Mouse (Mus musculus) right cerebral cortex, adult 18-20 months (tissue): ENCODE measurements around the gene Rbfox1.

ENCODE experiments used
- DNase-seq: peaks from one replicate; pipeline ENCODE4 v3.0.0; 2022; ENCODE audit warnings: mixed read lengths

Gene Rbfox1

DNA sequence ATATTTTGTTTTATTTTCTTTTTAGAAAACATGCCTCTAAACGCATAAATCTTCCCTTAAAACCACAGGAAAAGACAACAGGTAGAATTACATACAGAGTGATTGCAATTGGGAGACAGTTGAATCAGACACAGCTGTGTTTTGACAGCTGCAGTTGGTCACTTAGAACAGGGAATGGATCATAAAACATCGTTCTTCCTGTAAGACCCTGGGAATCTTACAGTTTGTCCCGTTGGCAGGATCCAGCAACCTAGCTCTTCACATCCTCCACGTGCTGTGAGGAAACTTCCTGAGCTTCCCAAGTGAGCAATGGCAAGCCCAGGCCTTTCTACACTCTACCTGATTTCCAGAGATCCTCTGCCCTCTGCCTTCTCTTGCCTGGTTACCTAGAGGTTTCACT lies 959.5 kb downstream of the Rbfox1 start:
- DNase-seq: no peak

- DNase-seq: no peak
Observed at GRCm38 (mm10) chr16:6851393-6851792, 966.2 kb downstream of the Rbfox1 start.

DNA sequence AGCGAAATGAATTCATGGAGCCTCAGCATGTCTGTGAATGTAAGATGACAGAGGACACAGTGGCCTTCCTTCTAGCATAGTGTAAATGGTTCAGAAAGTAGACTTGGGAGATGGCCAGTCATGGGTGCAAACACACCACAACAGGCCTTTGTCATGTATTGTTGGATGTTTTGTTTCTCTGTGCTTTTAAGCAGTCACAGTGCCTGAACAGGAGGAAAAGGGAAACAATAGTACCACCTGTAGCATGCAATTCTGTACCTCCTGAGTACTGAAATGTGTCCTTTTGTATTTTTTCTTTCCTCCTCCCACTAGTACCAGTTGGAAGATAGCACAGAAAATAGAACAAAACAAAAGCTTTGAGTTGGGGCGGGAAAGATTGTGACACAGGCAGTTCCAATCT lies 968.6 kb downstream of the Rbfox1 start:
- DNase-seq: no peak

DNA sequence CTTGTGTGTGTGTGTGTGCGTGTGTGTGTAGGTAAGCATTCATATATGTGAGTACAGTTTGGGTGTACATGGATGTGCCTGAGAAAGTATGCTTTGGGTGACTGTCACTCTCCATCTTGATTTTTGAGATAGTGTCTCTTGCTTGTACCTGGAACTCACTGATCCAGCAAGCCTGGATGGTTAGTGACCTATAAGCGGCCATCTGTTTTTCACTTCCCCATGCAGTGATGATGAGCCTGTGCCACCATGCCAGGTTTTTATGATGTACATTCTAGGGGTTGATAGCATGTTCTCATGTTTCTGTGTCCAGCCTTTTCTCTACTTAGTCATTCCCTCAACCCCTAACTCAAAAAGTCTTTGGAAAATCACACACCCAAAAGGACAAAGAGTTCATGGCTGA lies 976.5 kb downstream of the Rbfox1 start:
- DNase-seq: no peak

- no peak for DNase-seq
Observed at GRCm38 (mm10) chr16:6882683-6883430, 997.7 kb downstream of the Rbfox1 start.

DNA sequence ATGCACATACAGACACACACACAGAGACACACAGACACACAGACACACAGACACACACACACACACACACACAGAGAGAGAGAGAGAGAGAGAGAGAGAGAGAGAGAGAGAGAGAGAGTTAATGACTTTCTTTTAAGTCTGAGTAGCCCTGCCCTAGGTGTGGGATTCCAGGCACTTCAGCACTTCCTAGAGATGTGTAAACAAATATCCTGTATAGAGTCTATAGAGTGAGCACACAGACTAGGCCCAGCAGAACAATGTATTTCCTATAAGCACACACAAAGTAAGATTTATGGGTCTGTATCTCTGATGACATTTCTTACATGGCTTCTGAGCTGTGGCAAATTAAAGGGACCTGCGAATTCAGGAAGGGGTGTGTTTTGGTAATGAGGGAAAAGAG lies 998.6 kb downstream of the Rbfox1 start:
- DNase-seq: no peak

DNA sequence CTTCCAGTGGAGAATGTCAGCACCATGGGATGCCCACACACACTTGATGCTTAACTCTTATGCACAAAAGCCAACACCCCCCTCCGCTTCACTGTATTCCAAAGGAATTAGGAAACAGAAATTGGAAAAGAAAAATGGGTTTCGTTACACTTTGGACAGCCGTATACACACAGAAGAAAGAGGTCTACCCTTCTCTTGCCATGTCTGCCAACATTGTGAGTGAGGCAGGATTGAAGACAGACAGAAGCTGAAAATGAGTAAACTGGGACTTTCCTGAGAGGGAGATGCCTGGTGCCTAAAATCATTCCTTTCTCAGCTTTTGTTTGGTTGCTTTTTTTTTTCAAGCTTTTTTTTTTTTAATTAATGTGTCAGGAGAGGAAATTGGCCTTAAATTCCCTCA lies 1000.5 kb downstream of the Rbfox1 start:
- DNase-seq: no peak

GRCm38 (mm10) chr16:6889221-6889620 lies 1004.1 kb downstream of the Rbfox1 start:
- peak; percentile 79 for DNase-seq

DNA sequence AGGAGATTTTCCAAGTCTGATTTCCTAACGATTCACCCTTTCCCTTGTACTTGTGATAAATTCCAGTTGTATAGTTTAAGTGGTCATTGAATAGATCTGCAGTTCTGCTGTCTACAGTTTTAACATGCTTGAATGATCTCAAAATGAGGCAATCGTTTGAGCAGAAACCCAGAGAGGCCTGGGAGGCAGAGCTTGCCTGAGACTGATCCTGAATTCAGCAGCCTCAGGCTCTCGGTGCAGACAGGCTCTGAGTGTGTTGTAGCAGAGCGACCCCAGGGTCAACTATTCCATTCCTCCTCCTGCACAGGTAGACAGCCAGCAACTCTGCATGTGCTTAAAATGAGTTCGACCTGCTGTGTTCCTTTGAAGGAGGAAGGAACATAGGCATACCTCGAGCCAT lies 1012.6 kb downstream of the Rbfox1 start:
- DNase-seq: no peak

GRCm38 (mm10) chr16:6900006-6900405 lies 1014.9 kb downstream of the Rbfox1 start:
- no peak for DNase-seq

GRCm38 (mm10) chr16:6904984-6905383 lies 1019.8 kb downstream of the Rbfox1 start:
- no peak for DNase-seq

DNA sequence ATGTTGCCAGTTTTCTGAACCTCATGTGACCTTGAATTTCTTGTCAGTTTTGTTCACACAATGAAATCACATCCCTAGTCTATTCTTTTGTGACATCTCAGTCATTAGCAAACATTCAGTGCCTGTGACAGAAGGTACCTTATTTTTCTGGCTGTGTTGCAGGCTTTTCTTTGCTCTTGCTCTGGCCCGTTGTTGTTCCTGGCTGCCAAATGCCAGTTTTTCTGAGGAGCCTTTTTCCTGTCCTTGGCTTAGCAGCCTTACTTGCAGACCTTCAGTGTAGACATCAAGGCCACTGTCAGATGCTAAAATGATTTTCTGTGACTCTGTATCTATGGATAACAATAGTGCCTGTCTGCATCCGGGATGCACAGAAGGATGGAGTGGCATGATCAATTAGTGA lies 1020.8 kb downstream of the Rbfox1 start:
- no peak for DNase-seq

- peak; percentile 15 for DNase-seq
Observed at GRCm38 (mm10) chr16:6907550-6907949, 1022.4 kb downstream of the Rbfox1 start.

DNA sequence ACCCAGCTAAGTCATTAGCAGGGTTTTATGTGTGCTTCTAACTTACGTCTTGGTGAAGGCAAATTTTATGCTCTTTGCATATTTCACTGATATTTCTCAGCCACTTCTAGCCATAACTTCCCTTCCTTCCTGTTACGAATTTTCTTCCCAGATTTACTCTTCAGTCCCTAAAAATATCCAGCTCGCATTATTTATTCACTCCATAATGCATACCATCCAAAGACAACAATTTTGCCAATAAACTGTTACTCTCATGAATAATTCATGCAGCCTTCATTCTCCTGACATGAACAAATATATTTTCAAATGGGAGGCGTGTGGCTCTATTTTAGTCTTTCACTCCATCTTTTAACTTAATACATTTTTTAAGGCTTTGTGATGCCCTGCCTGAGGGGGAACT lies 1029.4 kb downstream of the Rbfox1 start:
- no peak for DNase-seq

DNA sequence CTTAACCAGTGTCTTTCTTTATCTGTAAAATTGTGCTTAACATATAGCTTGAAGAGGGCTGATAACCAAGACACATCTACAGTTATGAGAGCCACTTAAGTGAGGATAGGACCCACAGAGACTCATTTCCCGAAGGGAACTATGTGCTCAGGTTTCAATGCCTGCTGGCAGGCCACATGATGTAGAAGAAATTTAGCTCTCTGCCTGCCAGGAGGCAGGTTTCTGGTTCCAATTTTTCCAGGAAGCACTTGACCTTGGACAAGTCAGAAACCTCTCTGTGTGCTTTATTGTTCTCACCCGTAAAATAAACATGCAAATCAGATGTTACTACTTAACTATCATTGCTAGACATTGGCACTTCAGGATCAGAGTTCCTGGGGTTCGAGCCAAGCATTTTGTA lies 1033.5 kb downstream of the Rbfox1 start:
- no peak for DNase-seq

- no peak for DNase-seq
Observed at GRCm38 (mm10) chr16:6919681-6920080, 1034.5 kb downstream of the Rbfox1 start.

GRCm38 (mm10) chr16:6927661-6928060 lies 1042.5 kb downstream of the Rbfox1 start:
- no peak for DNase-seq

DNA sequence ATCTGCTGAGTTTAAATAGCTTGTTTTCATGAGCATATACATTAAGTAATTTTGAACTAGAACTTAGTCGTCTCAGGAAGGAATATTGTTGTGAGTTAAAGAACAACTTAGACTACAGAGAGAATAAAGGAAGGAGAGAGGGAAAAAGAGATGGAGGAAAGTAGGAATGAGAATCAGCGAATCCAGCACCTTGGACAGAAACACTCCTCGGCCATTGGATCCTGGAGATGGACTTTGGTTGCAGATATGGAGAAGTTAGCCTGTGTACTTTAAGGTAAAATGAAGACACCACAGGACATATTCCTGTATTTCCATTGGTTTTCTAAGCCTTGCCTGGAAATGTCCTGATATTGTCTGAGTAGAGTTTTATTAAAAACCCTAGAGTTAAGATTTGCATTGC lies 1045.6 kb downstream of the Rbfox1 start:
- DNase-seq: no peak

DNA sequence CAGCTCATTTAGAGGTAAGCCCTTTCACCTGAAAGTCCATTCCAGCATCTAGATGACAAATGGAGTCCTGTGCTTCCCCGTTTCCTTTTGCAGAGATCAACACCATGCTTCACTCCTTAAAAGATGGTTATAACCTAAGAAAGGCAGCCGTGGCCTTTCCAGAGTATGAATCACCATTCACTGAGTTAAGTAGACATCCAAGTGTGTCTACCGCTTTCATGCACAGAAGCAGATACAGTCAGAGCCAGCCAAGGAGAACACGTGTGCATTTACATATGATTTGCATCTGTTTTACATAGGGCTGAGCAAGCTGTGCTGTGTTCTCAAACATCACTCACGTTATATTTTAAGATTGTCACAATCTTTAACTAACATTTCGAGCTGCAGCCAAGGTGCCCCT lies 1061.0 kb downstream of the Rbfox1 start:
- DNase-seq: peak; percentile 76

DNA sequence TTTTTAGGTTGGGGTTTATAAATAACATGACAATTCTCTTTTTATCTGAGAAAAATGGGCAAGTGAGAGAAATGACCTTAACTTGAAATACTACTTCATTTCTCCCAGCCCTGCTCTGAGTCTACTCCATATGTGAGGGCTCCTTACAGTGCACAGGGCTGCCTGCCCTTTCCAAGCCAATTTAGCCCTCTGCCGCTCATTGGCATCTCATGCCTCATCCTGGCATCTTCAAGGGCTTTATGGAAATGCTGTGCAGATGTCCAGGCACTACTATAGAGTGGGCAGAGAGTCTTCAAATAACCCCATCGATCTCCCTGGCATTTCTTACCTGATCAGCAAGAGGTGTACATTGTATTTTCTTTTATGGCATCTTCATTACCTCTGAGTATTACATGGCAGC lies 1064.5 kb downstream of the Rbfox1 start:
- no peak for DNase-seq

DNA sequence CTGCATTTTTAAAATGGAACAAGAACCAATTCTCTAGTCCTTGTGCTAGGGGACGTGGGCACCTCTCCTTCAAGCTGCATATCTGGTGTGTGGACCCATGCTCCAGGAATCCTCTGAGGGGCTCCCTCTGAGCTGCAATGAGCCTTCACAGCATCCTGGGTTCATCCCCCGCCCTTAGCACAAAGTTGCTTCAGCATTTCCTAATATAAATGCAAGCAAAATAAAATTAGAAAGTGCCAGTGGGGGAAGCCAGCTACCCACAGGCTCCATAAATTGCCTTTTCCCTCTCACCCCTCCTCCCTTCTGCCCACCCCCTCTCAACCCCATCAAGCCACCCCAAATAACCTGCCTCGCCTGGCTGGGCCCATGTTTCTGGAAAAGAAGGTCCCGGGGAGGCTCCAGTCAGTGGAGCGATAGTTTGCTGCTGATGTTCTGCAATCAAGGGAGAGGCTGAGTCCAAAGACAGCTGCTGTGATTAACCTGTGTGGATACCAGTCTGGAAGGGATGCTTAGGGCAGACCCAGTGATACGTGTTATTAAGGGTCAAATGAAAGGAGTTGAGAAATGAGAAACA lies 1070.0 kb downstream of the Rbfox1 start:
- DNase-seq: peak; percentile 18

- DNase-seq: no peak
Observed at GRCm38 (mm10) chr16:6961931-6962379, 1076.8 kb downstream of the Rbfox1 start.

DNA sequence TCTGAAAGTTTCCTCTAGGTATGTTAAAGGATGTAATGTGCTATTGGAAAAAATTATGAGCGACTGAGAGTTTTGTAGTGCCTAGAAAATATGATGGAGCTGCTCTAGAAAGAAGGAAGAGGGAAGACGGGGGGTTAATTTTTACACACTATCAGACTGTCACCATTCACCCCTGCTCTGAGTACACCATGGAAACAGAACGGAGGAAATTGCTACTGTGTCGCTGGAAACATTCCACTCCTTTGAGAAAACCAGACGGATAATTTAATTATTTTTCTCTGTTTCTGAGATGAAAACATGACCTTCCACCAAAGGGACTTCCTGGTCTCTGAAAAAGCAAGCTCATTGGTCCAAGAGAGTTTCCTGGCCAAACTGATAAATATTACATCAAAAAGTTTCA lies 1077.4 kb downstream of the Rbfox1 start:
- no peak for DNase-seq

DNA sequence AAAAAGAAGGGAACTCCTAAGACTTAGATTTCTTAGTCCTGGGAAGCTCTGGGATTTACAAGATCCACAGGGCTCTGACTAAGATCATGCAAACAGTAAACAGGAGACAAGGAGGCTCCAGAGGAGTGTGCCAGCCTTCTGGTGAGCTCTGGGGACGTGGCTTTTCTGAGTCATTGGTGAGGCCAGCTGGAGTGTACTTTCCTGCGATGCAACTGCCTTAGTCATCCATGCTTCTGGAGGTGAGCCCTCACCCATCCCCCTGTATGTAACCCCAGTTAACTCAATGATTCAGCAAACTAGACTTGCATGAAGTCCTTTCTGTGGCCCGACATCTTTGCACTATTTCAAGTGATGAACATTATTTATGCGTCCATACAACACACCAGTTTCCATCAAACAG lies 1078.4 kb downstream of the Rbfox1 start:
- peak; percentile 78 for DNase-seq
